Mouse (Mus musculus) A20 (cell line): ENCODE results near the gene Hrh3.

Source experiments
- DNase-seq: peaks from one replicate; pipeline ENCODE4 v3.0.0-alpha.2; 2011; ENCODE audit warnings: low read depth, low spot score

Hrh3 gene

GRCm38 (mm10) chr2:180107081-180107480 lies 2.8 kb upstream of the Hrh3 start:
- peak; percentile 38 for DNase-seq

GRCm38 (mm10) chr2:180105441-180106190 lies 1.3 kb upstream of the Hrh3 start:
- no peak for DNase-seq

- no peak for DNase-seq
Observed at GRCm38 (mm10) chr2:180104659-180105377, 530 bp upstream of the Hrh3 start.

- no peak for DNase-seq
Observed at GRCm38 (mm10) chr2:180103151-180103977, 924 bp downstream of the Hrh3 start.

GRCm38 (mm10) chr2:180099529-180099928 lies 4.8 kb downstream of the Hrh3 start:
- peak; percentile 60 for DNase-seq

- DNase-seq: no peak
Observed at GRCm38 (mm10) chr2:180098167-180098566, 6.1 kb downstream of the Hrh3 start.

- DNase-seq: no peak
Observed at GRCm38 (mm10) chr2:180097585-180097984, 6.7 kb downstream of the Hrh3 start.

- DNase-seq: peak; percentile 37
Observed at GRCm38 (mm10) chr2:180095711-180096110, 8.6 kb downstream of the Hrh3 start.

GRCm38 (mm10) chr2:180090285-180090684 lies 14.0 kb downstream of the Hrh3 start:
- DNase-seq: peak; percentile 84

- DNase-seq: no peak
Observed at GRCm38 (mm10) chr2:180087472-180087871, 16.8 kb downstream of the Hrh3 start.

- DNase-seq: no peak
Observed at GRCm38 (mm10) chr2:180086637-180087027, 17.7 kb downstream of the Hrh3 start.

- no peak for DNase-seq
Observed at GRCm38 (mm10) chr2:180085926-180086636, 18.2 kb downstream of the Hrh3 start.

GRCm38 (mm10) chr2:180084565-180084964 lies 19.7 kb downstream of the Hrh3 start:
- no peak for DNase-seq

GRCm38 (mm10) chr2:180083063-180083462 lies 21.2 kb downstream of the Hrh3 start:
- DNase-seq: no peak

- DNase-seq: no peak
Observed at GRCm38 (mm10) chr2:180080680-180081079, 23.6 kb downstream of the Hrh3 start.

GRCm38 (mm10) chr2:180077622-180078021 lies 26.7 kb downstream of the Hrh3 start:
- no peak for DNase-seq

GRCm38 (mm10) chr2:180072886-180073285 lies 31.4 kb downstream of the Hrh3 start:
- DNase-seq: no peak

- DNase-seq: no peak
Observed at GRCm38 (mm10) chr2:180071671-180072070, 32.6 kb downstream of the Hrh3 start.

GRCm38 (mm10) chr2:180070481-180071453 lies 33.5 kb downstream of the Hrh3 start, which contains the start of gene Mtg2:
Gene Mtg2 (plus strand): TSS chr2:180070588.
- peak; percentile 90 for DNase-seq

- DNase-seq: no peak
Observed at GRCm38 (mm10) chr2:180069770-180070480, 34.4 kb downstream of the Hrh3 start.
